Mouse (Mus musculus): Measurements from ENCODE around the gene Il16. TPM values are rescaled to one million over a fixed set of nuclear protein-coding genes. Genes with fewer than 3 reads are reported as not detected.

The Il16 gene
- total and polyA plus RNA-seq, 3 experiments, result 5.6 to 7.6 (median 6.1) TPM

DNA sequence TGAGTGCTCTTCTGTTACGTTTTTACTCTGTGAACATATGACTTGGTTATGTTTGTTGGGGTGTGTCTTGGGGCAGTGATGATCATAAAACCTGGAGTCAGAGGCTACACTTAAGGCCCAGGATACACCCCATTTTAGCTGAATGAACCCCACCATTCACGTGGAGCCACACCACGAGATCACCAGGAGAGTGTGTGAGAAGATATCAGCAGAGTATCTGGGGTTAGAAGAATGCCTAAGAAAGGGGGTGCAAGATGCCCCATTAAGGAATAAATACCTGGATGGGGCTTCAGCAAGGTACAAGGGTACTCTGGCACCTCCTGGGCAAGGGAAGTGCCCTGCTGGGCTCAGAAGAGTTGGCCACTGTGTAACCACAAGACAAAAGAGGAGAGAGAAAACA, 11.3 kb downstream of the Il16 start:
- Histone ChIP-seq H3K4me3 (no peak overlapping the region), H3K27me3 (ENCODE audit: control insufficient read depth, insufficient read depth, low read length) (peaks cover 1% of the 10 kb centered on the region; the same call in 1 of the 2 replicates), H3K9ac (ENCODE audit: low read depth, low read length) (no peak overlapping the region), H3K4me1 (ENCODE audit: control insufficient read depth, insufficient read depth, low read length) (peaks cover 4% of the 10 kb centered on the region; the same call in 1 of the 2 replicates), H3K79me2 (replicated peaks; ENCODE audit: control insufficient read depth, insufficient read depth, low read length) (no peaks in the 10 kb centered on the region), H3K27ac (no peak overlapping the region), H3K36me3 (ENCODE audit: control insufficient read depth, insufficient read depth, low read length) (no peaks in the 10 kb centered on the region)
- WGBS, result 90% methylated on average over 3 of the region's 3 CpGs
- TF ChIP-seq CTCF (IDR thresholded peaks at IDR 0.05), result no peak
- no peak for TF ChIP-seq POLR2A (IDR thresholded peaks at IDR 0.05; ENCODE audit: insufficient read depth, low read depth, low read length)
- TF ChIP-seq EP300 (IDR thresholded peaks at IDR 0.05; ENCODE audit: insufficient read depth, low read depth, low read length), result no peak
- no peak for DNase-seq
- intact Hi-C loops (cut with DNase I), result no loop called here

DNA sequence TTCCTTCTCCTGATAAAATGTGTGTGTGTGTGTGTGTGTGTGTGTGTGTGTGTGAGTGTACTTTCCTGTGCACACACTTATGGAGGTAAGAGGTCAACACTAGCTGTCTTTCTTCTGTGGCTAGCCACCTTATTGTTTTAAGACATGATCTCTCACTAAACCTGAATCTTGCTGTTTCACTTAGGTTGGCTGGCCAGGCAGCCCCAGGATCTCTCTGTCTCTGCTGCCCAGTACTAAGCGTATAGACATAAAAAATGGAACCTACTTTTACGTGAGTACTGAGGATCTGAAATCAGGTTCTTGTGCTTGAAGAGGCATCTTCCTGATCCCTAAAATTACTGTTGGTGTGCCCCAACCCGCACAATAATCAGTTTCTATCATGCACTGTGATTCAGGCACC, 12.7 kb downstream of the Il16 start:
- Histone ChIP-seq H3K79me2 (replicated peaks; ENCODE audit: control insufficient read depth, insufficient read depth, low read length) (no peaks in the 10 kb centered on the region), H3K27me3 (ENCODE audit: control insufficient read depth, insufficient read depth, low read length) (peaks cover 1% of the 10 kb centered on the region; the same call in 1 of the 2 replicates), H3K36me3 (ENCODE audit: control insufficient read depth, insufficient read depth, low read length) (no peaks in the 10 kb centered on the region), H3K4me3 (no peak overlapping the region), H3K27ac (no peak overlapping the region), H3K4me1 (ENCODE audit: control insufficient read depth, insufficient read depth, low read length) (no peaks in the 10 kb centered on the region), H3K9ac (ENCODE audit: low read depth, low read length) (no peak overlapping the region)
- intact Hi-C loops (cut with DNase I), result no loop called here
- no peak for TF ChIP-seq EP300 (IDR thresholded peaks at IDR 0.05; ENCODE audit: insufficient read depth, low read depth, low read length)
- no peak for TF ChIP-seq POLR2A (IDR thresholded peaks at IDR 0.05; ENCODE audit: insufficient read depth, low read depth, low read length)
- no peak for TF ChIP-seq CTCF (IDR thresholded peaks at IDR 0.05)
- no peak for DNase-seq
- WGBS, result 91% methylated on average over 3 of the region's 3 CpGs

DNA sequence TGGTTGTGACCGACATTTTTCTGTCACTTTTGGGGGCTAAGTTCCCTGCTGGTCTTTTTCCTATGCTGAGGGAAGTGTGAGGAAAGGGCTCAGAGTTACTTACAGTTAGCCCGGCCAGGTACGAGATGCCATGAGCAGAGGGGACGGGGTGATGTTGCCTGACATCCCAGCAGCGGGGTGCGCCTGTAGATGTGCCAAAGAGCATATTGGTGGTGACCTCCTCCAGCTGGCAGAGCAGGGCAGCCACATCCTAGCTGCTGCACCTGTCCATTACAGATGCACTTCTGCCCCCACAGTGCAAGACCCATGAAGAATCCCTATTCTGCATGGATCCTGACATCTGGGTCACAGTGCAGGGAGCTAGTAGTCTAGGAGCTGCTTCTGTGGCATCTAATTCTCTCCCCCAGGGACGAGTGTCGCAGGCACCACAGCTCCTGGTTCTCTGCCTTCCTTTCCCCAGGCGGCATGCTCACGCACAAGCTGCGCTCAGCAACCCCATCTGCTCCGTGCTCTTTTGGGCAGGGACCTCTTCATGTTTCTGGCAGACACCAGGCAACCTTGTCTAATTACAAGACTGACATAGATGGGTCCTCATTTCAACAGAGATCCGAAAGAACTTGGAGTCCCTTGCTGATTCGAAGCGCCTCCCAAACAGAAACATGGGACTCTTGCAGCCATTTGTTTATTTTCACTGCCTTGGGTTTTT, 13.4 kb downstream of the Il16 start:
- intact Hi-C loops (cut with DNase I), result no loop called here
- DNase-seq, result no peak
- WGBS, result 91% methylated on average over 15 of the region's 15 CpGs
- no peaks in the 10 kb centered on the region for H3K79me2 ChIP-seq (replicated peaks; ENCODE audit: control insufficient read depth, insufficient read depth, low read length)
- peaks cover 1% of the 10 kb centered on the region; the same call in 1 of the 2 replicates for H3K27me3 ChIP-seq (ENCODE audit: control insufficient read depth, insufficient read depth, low read length)
- no peak overlapping the region for H3K4me3 ChIP-seq
- no peaks in the 10 kb centered on the region for H3K4me1 ChIP-seq (ENCODE audit: control insufficient read depth, insufficient read depth, low read length)
- TF ChIP-seq CTCF (IDR thresholded peaks at IDR 0.05) (no peak), POLR2A (IDR thresholded peaks at IDR 0.05; ENCODE audit: insufficient read depth, low read depth, low read length) (no peak), EP300 (IDR thresholded peaks at IDR 0.05; ENCODE audit: insufficient read depth, low read depth, low read length) (no peak)
- no peaks in the 10 kb centered on the region for H3K36me3 ChIP-seq (ENCODE audit: control insufficient read depth, insufficient read depth, low read length)
- H3K9ac ChIP-seq (ENCODE audit: low read depth, low read length), result no peak overlapping the region
- no peak overlapping the region for H3K27ac ChIP-seq

DNA sequence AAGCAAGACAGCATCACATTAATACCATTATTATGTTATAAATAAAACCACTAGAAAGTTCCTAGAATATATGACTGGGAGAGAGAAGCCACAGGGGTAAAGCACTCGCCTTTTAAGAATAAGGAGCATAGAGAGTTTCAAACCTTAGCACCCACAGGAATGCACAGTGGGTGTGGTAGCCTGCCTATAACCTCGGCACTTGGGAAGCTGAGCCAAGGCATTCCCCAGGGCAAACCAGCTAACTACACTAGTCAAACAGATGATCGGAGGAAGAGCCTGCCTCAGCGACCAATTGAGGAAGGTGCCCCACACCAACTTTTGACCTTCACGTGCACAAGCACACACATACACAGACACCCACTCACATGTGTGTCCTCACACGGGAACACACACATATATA, 14.2 kb downstream of the Il16 start:
- no peak for DNase-seq
- Histone ChIP-seq H3K36me3 (ENCODE audit: control insufficient read depth, insufficient read depth, low read length) (no peaks in the 10 kb centered on the region), H3K4me1 (ENCODE audit: control insufficient read depth, insufficient read depth, low read length) (no peaks in the 10 kb centered on the region), H3K27ac (no peak overlapping the region), H3K9ac (ENCODE audit: low read depth, low read length) (no peak overlapping the region), H3K27me3 (ENCODE audit: control insufficient read depth, insufficient read depth, low read length) (peaks cover 1% of the 10 kb centered on the region; the same call in 1 of the 2 replicates), H3K4me3 (no peak overlapping the region), H3K79me2 (replicated peaks; ENCODE audit: control insufficient read depth, insufficient read depth, low read length) (no peaks in the 10 kb centered on the region)
- WGBS, result 71% methylated on average over 6 of the region's 6 CpGs
- intact Hi-C loops (cut with DNase I), result no loop called here
- TF ChIP-seq POLR2A (IDR thresholded peaks at IDR 0.05; ENCODE audit: insufficient read depth, low read depth, low read length) (no peak), EP300 (IDR thresholded peaks at IDR 0.05; ENCODE audit: insufficient read depth, low read depth, low read length) (no peak), CTCF (IDR thresholded peaks at IDR 0.05) (no peak)

DNA sequence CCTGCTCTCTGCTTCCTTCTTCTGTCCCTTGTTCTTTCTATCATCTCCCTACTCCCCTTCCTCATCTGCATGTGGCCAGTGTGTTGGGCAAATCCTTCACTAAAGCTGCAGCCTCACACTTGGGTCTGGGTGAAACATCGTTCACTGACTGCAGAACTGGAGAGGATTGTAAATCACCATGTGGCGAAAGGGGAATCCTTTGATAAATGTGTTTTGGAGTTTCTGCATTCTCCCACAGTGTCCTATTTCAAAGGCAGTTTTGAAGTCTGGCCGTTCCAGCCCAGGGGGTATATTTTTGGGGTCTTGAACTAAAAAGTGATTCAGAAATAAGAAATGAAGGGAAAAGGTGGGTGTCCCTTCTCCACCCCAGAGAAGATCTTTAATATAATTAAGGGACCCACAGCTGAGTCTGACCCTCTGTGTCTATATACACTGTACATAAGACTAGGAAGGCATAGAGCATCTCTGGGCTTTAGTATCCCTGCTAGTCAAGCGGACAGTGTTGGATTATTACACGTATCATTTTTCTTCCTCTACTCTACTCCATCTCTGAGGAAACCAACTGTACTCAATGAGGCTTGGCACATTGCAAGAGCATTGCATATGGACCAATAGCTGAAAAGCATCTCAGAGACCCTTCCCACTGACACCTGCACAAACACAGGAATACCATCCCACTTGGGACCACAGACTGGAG, 18.4 kb downstream of the Il16 start:
- WGBS, result 82% methylated on average over 5 of the region's 5 CpGs
- Histone ChIP-seq H3K27ac (no peak overlapping the region), H3K4me3 (no peak overlapping the region), H3K4me1 (ENCODE audit: control insufficient read depth, insufficient read depth, low read length) (peaks cover 10% of the 10 kb centered on the region), H3K9ac (ENCODE audit: low read depth, low read length) (no peak overlapping the region), H3K79me2 (replicated peaks; ENCODE audit: control insufficient read depth, insufficient read depth, low read length) (no peaks in the 10 kb centered on the region), H3K27me3 (ENCODE audit: control insufficient read depth, insufficient read depth, low read length) (peaks cover 1% of the 10 kb centered on the region; the same call in 1 of the 2 replicates), H3K36me3 (ENCODE audit: control insufficient read depth, insufficient read depth, low read length) (no peaks in the 10 kb centered on the region)
- DNase-seq, result no peak
- intact Hi-C loops (cut with DNase I), result no loop called here
- TF ChIP-seq CTCF (IDR thresholded peaks at IDR 0.05), result no peak

DNA sequence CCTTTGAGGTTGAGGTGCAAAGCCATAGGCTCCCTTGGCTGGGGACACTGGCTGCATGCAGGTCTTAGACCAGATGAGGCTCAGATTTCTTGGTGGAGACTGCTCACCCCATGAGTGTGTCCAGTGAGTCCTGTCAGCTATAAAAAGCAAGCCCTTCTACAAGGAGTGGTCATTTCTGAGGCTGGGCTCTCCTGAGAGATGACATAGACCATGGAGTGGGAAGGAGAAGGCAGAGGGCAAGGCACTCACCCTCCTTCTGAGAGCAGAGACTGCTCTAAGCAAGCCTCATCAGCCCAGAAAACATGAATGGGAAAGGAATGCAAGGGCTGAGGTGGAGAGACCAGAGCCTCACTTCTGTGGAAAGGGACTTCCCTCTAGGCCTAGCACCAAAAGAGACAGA, 19.7 kb downstream of the Il16 start:
- Histone ChIP-seq H3K36me3 (ENCODE audit: control insufficient read depth, insufficient read depth, low read length) (no peaks in the 10 kb centered on the region), H3K9ac (ENCODE audit: low read depth, low read length) (no peak overlapping the region), H3K27me3 (ENCODE audit: control insufficient read depth, insufficient read depth, low read length) (no peaks in the 10 kb centered on the region), H3K4me1 (ENCODE audit: control insufficient read depth, insufficient read depth, low read length) (peaks cover 10% of the 10 kb centered on the region), H3K27ac (no peak overlapping the region), H3K4me3 (no peak overlapping the region), H3K79me2 (replicated peaks; ENCODE audit: control insufficient read depth, insufficient read depth, low read length) (no peaks in the 10 kb centered on the region)
- DNase-seq, result no peak
- TF ChIP-seq POLR2A (IDR thresholded peaks at IDR 0.05; ENCODE audit: insufficient read depth, low read depth, low read length) (no peak), CTCF (IDR thresholded peaks at IDR 0.05) (no peak), EP300 (IDR thresholded peaks at IDR 0.05; ENCODE audit: insufficient read depth, low read depth, low read length) (no peak)
- intact Hi-C loops (cut with DNase I), result no loop called here

All from heart, adult 2 months (tissue).